Mouse (Mus musculus) spleen, adult 12 weeks (tissue): ENCODE measurements around the gene Cyp2j12.
"Not testable (repeated sequence)": the region's sequence is repeated elsewhere in the genome, so short reads cannot be mapped to it uniquely, and the experiment has no call there.

Source experiments
- DNase-seq: peaks from one replicate; pipeline ENCODE4 v3.0.0; 2022; ENCODE audit warnings: low spot score

Gene Cyp2j12

DNA sequence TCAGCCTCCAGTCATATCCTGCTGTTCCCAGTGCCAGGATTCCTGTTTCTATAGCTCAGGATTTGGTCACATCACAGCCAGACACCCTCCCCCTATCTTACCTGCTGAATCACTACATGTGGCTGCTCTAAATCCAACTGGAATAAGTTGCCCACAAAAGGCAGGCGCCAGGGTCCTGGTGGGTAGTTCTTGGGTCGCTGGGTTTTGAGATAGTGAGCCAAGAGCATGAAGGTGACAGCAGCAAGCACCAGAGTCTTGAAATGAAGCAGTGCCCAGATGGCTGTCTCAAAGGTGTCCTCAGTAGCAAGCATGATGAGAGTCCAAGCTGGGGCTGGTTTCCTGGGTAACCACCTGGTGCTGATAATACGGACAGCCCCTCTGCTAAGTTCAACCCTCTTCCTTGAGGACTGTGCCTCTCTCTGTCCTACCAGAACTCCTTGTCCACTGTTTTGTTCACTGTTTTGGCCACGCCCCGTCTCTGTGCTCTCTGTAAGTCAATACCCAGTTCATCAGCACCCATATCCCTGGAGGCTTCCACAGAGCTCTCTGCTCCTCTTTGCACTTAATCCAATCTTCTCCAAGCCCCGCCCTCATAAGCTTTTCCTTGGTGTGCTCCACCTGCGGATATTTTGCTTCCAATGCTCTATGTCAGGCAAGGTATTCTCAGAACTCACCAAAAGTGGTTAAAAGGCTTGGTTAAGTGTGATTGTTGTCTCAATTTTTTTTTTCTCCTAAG lies at the start of gene Cyp2j12:
TSS of gene Cyp2j12 (minus strand) at position 421 of the 736 bp plus-strand sequence.
- no peak for DNase-seq

DNA sequence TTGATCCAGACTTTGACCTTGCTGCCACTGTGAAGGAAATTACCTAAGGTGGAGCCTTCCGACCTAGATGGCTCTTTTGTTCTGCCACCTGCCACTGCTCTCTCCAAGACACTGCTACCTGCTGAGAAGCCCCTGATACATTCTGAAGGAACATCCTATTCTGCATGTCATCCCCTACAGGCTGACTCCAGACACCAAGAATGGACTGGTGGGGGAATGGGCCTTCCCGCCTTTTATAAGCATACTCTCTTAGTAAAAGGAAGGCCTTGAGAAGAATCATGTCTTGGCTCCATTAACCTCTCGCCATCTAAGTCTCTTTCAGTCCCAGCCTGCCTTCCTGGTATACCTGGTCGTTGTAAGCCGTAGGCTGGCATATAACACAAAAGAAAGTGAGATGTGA lies 48.4 kb upstream of the Cyp2j12 start:
- not testable (repeated sequence) for DNase-seq

DNA sequence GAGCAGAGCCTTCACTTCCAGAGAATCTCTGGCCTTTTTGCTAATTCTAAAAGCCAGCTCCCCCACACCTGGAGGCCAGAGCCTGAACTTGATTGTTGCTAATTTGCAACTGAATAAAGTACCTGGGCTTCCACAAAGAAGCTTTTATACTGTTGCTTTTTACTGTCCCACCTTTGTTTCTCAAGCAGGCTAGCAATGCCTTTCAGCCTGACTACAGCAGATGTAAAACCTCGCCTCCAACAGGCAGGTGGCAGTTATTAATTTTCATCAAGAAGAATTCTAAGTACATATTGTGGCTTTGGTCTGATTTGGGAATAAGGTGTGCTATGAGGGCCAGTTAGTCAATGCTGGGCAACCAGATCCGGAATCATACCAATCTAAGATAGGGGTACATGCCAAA lies 47.7 kb upstream of the Cyp2j12 start:
- not testable (repeated sequence) for DNase-seq

DNA sequence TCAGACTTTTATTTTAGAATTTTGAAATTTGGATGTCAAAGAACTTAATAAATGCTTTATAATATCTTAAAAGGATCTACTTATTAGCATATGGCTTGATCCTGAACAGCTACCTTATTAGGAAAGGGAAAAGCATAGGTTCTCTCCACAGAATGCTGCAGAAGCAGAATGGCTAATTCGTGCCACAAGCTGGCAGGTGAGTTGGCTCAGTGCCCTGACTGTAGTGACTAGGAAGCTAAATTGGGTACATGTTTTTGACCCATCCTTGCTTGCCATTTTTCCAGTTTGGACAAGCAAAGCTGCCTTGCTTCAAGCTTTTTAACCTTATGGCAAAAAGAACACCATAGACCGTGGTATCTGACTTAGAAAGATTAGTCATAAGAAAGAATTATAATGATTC lies 47.2 kb upstream of the Cyp2j12 start:
- DNase-seq: not testable (repeated sequence)

DNA sequence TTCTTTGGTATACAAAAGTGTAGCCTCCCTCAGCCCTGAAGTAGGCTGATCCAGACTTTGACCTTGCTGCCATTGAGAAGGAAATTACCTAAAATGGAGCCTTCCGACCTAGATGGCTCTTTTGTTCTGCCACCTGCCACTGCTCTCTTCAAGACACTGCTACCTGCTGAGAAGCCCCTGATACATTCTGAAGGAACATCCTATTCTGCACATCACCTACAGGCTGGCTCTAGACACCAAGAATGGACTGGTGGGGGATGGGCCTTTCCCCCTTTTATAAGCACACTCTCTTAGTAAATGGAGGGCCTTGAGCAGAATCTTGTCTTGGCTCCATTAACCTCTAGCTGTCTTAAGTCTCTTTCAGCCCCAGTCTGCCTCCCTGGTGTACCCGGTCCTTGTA lies 43.8 kb upstream of the Cyp2j12 start:
- not testable (repeated sequence) for DNase-seq

DNA sequence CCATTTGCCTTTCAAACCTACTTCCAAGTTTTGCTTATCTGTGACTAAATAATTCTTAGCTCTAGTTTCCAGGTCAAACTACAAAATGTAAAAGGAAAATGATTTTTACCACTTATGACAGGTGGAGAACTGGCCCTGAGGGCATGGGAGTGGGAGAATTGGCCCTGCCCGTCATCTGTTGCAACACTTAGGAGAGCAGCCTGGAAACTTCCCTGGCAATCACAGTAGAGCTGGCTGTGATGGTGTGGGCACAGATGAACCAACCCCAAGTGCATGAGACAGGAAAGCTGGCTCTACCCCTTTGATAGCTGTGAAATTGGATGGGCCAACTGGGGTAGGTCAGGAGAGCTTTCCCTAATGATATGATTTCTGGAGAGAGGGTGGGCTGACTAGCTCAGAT lies 21.9 kb upstream of the Cyp2j12 start:
- DNase-seq: no peak

DNA sequence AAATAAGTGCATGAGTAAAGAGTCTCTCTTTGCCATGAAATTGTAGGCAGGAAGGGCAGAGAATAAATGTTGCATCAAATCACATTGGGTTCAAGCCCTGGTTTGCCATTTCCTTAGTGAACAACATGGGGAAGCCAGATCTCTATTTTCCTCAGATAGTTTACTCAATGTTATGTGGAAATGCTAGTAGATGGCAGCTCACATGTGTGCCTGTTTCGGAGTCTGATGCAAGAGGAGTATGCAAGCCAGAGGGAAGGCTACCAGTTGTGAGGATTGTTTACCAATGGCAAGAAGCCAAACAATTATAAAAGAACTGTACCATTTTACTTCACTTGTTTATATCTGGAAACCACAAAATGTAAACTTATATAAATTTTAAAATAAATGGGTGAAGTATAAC lies 20.6 kb upstream of the Cyp2j12 start:
- no peak for DNase-seq

DNA sequence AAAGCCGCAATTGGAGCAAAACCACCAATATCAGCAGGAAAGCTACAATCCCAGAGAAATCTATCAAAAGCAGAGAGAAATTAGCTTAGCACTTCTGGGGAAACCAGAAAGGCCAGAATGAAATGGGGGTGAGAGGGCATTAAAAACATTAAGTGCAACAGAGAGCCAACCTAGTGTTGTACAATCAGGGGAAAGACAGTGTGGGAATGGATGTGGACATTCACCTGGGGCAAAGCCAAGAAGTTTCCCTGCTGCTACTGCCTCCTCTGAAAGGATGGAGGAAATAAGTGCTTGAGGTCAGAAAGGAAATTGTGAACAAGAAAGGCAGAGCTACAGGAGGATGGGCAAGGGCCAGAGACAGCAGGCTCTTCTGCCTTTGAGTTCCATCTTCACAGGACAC lies 1.7 kb downstream of the Cyp2j12 start:
- DNase-seq: no peak

DNA sequence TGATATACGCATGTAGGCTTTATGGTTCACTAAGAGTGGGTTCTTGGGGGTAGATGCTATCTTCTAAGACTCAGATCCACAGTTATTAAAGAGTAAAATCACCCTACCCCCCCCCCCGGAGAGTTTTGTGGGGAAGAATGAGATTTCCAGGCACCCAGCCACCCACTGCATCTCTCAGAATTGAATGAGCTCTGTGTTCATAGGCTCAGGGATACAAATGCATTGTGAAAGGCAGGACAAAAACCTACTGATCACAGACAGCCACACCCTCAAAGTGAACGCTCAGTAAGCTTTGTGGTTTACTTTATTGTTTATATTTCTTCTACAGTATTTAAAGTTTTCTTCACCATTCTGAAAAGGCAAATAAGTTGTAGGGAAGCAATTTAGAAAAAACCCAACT lies 6.7 kb downstream of the Cyp2j12 start:
- no peak for DNase-seq

DNA sequence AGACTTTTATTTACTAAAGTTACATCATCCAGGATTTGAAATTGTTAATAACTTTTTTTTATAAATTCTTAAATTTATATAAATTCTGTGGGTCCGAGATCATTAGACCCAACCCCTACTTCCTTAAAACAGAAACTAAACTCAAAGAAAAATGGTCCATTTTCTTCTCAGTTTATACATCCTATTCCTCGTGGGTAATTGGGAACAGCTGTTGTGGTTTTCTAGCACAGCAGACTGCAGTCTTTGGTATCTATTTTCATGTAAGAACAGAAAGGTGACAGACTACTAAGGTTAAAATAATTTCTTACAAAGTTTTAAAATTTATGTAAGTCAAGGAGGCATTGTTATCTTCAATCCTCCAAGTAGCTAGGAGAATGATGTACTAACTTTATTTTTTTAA lies 44.1 kb downstream of the Cyp2j12 start:
- DNase-seq: no peak

DNA sequence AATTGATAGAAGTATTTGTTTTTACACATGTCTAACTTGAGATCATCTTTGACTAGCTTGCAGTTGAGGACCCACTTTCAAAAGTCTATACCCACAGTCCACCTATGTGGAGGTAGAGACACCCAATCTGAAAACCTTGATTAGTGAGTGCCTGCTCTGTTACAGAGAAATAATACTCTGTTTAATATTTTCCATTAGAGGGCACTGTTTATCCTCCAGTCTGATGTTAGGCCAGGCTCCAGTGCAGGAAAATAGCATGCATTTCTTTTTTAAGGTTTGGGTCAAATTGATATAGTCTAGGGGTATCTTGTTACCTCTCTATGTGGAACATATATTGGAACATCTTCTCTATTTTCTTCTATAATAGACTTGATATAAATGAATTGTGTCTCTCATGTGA lies 49.1 kb downstream of the Cyp2j12 start:
- DNase-seq: no peak

DNA sequence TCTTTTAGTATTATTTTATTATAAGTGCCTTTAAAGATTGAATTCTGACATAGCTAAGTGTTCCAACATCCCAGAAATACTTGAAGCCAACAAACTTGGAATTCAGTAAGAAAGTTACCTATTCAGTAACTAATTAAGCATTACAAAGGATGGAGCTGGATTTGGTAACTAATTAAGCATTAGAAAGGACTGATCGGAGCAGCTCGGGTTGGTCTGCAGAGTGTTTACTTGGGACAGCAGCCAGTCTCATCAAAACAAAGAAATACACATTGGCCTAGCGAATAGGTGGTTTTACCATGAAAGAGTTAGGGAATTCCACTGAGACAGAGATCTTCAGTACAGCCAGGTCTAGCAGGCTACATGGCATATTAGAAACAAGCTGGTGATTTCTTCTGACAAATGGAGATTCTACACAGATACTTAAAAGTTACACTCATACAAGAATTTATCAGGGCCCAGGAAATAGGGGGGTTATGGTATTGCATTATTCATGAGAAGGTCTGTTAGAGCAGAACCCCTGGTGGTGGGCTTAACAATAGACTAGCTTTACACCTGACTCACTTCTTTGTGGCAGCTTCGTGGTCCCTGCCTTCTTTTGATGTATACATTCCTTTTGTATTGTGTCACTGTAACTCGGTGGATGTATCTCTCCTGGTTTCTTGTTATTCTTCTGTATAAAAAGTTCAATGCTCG lies 51.5 kb downstream of the Cyp2j12 start:
- not testable (repeated sequence) for DNase-seq

DNA sequence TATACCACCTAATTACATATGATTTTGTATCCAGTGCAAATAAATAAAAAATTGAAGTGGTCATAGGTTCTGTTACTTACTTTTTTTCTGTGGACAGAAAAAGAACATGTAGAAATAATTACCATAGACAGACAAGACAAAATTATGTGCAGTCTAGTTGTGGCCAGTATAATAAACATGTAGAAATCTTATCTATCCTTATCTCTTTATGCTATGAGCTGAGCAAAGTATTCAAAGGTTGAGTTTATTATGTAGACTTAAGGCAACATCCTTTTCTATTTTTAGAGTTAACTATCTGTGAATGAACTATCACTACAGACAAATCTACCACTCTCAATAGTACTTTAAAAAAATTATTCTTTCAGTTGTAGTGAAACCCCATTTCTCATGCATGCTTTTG lies 62.6 kb downstream of the Cyp2j12 start:
- DNase-seq: no peak

DNA sequence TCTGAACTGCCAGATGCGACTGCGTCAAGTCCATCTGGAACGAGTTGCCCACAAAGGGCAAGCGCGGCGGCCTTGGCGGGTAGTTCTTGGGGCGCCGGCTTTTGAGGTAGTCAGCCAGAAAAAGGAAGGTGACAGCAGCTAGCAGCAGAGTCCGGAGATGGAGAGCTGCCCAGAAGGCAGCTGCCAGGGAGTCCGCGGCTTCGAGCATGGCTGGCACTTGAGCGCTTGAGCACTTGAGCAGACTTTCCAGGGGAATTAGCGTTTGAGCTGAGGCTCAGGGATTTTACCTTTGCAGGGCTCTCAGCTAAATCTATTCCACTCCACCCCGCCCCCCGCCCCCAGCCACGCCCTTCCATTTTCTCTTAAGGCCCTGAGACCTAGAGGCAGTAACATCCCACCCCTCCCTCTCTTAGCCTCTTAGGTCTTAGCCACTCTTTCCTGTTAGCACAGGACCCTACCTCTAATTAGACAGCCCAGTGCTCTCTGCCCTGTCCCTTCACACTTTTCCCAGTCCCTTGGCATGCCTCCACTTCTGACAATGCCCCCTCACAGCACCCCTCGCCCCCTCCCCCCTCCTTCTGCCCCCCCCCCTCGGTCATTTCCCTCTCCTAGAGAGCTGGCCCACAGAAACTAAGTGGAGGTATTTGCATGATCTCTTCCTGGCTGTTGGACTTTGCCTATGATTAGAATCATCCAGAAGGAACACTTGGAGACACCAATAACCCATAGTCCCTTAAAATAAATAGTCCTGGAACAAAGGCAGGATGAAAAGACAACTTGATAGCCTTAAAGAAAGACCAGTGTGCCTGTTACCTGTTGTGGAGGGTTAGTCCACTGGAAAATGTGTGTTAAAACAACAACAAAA lies 63.5 kb downstream of the Cyp2j12 start, which contains the start of gene Cyp2j13:
TSS of gene Cyp2j13 (minus strand) at position 286 of the 865 bp plus-strand sequence.
- DNase-seq: no peak

DNA sequence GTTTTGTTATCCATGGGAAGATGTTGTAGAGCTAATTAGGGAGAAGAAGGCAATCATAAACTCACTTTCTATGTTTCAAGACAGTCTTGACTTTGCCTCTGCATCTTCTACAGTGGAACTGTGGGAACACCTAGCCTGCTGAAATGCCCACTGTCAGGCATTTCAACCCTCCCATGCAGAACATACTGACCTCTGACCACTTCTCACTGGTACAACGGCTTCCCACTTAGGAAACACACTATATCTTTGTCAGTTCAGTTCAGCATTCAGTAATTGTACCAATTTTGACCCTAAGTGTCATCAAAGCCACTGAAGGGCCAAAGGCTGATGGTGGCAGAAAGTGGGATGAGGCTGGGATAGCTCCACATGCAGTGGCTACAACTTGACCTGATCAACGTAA lies 78.9 kb downstream of the Cyp2j12 start:
- DNase-seq: no peak

DNA sequence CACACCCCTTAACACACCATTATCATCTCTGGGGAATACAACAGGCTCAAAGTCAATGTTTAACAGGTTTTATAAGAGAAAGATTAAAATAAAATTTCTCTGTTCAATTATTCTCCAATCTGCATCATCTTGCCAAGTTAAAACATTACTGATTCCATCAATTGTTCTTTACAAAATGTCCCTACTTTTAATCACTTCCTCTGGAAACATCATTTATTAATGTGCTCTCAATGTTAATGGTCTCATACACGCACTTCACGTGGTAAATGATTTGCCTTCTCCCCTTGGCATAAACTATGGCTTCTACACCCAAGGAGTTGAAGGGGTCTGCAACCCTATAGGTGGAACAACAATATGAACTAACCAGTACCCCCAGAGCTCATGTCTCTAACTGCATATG lies 80.8 kb downstream of the Cyp2j12 start:
- DNase-seq: no peak
